Mouse (Mus musculus) lung, postnatal 0 days (tissue): ENCODE results near the gene Zfp691.

Experiments
- CTCF ChIP-seq: IDR thresholded peaks from 2 replicates; pipeline ENCODE4 v1.5.1; 2016; ENCODE audit warnings: antibody characterized with exemption, mild to moderate bottlenecking
- EP300 ChIP-seq: IDR thresholded peaks from 2 replicates; pipeline ENCODE4 v1.6.1; 2016; ENCODE audit warnings: antibody characterized with exemption, mild to moderate bottlenecking, control low read depth

- TF ChIP-seq CTCF, result no peak
- TF ChIP-seq EP300, result no peak
Measured at GRCm38 (mm10) chr4:119218169-119218568, 44.2 kb upstream of the Zfp691 start, which contains the start of gene Tmem269.
